Mouse (Mus musculus): ENCODE data around the gene Gm10972. TPM values are rescaled to one million over a fixed set of nuclear protein-coding genes. Genes with fewer than 3 reads are reported as not detected.
"Not testable (repeated sequence)": the region's sequence is repeated elsewhere in the genome, so short reads cannot be mapped to it uniquely, and the experiment has no call there.

The Gm10972 gene
- polyA plus RNA-seq, 1 experiment = not detected

- H3K27ac ChIP-seq (ENCODE audit: control insufficient read depth, insufficient read depth, low read depth, low read length); H3K4me1 ChIP-seq (ENCODE audit: control insufficient read depth, insufficient read depth, low read length); H3K27me3 ChIP-seq (ENCODE audit: control insufficient read depth, insufficient read depth, low read length); H3K4me3 ChIP-seq (ENCODE audit: control insufficient read depth, low read depth, low read length); H3K36me3 ChIP-seq (ENCODE audit: control insufficient read depth, insufficient read depth, low read length): not testable (repeated sequence)
Observed at GRCm38 (mm10) chr3:94665896-94666295, 23.0 kb downstream of the Gm10972 start.

GRCm38 (mm10) chr3:94675101-94675500, 32.2 kb downstream of the Gm10972 start:
- not testable (repeated sequence) for H3K27ac ChIP-seq (ENCODE audit: control insufficient read depth, insufficient read depth, low read depth, low read length); H3K4me3 ChIP-seq (ENCODE audit: control insufficient read depth, low read depth, low read length); H3K4me1 ChIP-seq (ENCODE audit: control insufficient read depth, insufficient read depth, low read length); H3K27me3 ChIP-seq (ENCODE audit: control insufficient read depth, insufficient read depth, low read length); H3K36me3 ChIP-seq (ENCODE audit: control insufficient read depth, insufficient read depth, low read length)

GRCm38 (mm10) chr3:94679351-94679841, 36.5 kb downstream of the Gm10972 start:
- Histone ChIP-seq H3K36me3 (ENCODE audit: control insufficient read depth, insufficient read depth, low read length) (no peaks in the 10 kb centered on the region), H3K27me3 (ENCODE audit: control insufficient read depth, insufficient read depth, low read length) (no peaks in the 10 kb centered on the region), H3K4me1 (ENCODE audit: control insufficient read depth, insufficient read depth, low read length) (no peaks in the 10 kb centered on the region), H3K27ac (ENCODE audit: control insufficient read depth, insufficient read depth, low read depth, low read length) (no peak overlapping the region), H3K4me3 (ENCODE audit: control insufficient read depth, low read depth, low read length) (no peak overlapping the region)
- TF ChIP-seq POLR2A (IDR thresholded peaks at IDR 0.05; ENCODE audit: control insufficient read depth, low read depth, low read length) (no peak), CTCF (IDR thresholded peaks at IDR 0.05; ENCODE audit: control insufficient read depth, insufficient read depth, insufficient replicate concordance, low read depth, low read length) (no peak)

- not testable (repeated sequence) for H3K4me3 ChIP-seq (ENCODE audit: control insufficient read depth, low read depth, low read length); H3K27ac ChIP-seq (ENCODE audit: control insufficient read depth, insufficient read depth, low read depth, low read length); H3K27me3 ChIP-seq (ENCODE audit: control insufficient read depth, insufficient read depth, low read length); H3K4me1 ChIP-seq (ENCODE audit: control insufficient read depth, insufficient read depth, low read length); H3K36me3 ChIP-seq (ENCODE audit: control insufficient read depth, insufficient read depth, low read length)
Observed at GRCm38 (mm10) chr3:94680032-94680431, 37.1 kb downstream of the Gm10972 start.

- no peak overlapping the region for H3K4me3 ChIP-seq (ENCODE audit: control insufficient read depth, low read depth, low read length)
- no peaks in the 10 kb centered on the region for H3K4me1 ChIP-seq (ENCODE audit: control insufficient read depth, insufficient read depth, low read length)
- TF ChIP-seq CTCF (IDR thresholded peaks at IDR 0.05; ENCODE audit: control insufficient read depth, insufficient read depth, insufficient replicate concordance, low read depth, low read length) (no peak), POLR2A (IDR thresholded peaks at IDR 0.05; ENCODE audit: control insufficient read depth, low read depth, low read length) (no peak)
- no peaks in the 10 kb centered on the region for H3K36me3 ChIP-seq (ENCODE audit: control insufficient read depth, insufficient read depth, low read length)
- no peak overlapping the region for H3K27ac ChIP-seq (ENCODE audit: control insufficient read depth, insufficient read depth, low read depth, low read length)
- no peaks in the 10 kb centered on the region for H3K27me3 ChIP-seq (ENCODE audit: control insufficient read depth, insufficient read depth, low read length)
Observed at GRCm38 (mm10) chr3:94680783-94681182, 37.9 kb downstream of the Gm10972 start.

GRCm38 (mm10) chr3:94683646-94684045, 40.7 kb downstream of the Gm10972 start:
- TF ChIP-seq POLR2A (IDR thresholded peaks at IDR 0.05; ENCODE audit: control insufficient read depth, low read depth, low read length) (no peak), CTCF (IDR thresholded peaks at IDR 0.05; ENCODE audit: control insufficient read depth, insufficient read depth, insufficient replicate concordance, low read depth, low read length) (no peak)
- H3K27me3 ChIP-seq (ENCODE audit: control insufficient read depth, insufficient read depth, low read length) = no peaks in the 10 kb centered on the region
- H3K4me1 ChIP-seq (ENCODE audit: control insufficient read depth, insufficient read depth, low read length) = no peaks in the 10 kb centered on the region

GRCm38 (mm10) chr3:94685989-94686772, 43.3 kb downstream of the Gm10972 start:
- not testable (repeated sequence) for H3K27ac ChIP-seq (ENCODE audit: control insufficient read depth, insufficient read depth, low read depth, low read length); H3K4me3 ChIP-seq (ENCODE audit: control insufficient read depth, low read depth, low read length); H3K27me3 ChIP-seq (ENCODE audit: control insufficient read depth, insufficient read depth, low read length); H3K36me3 ChIP-seq (ENCODE audit: control insufficient read depth, insufficient read depth, low read length); H3K4me1 ChIP-seq (ENCODE audit: control insufficient read depth, insufficient read depth, low read length)

More at GRCm38 (mm10) chr3:94683646-94684045, 40.7 kb downstream of the Gm10972 start:
- H3K27ac ChIP-seq (ENCODE audit: control insufficient read depth, insufficient read depth, low read depth, low read length) = no peak overlapping the region
- no peaks in the 10 kb centered on the region for H3K36me3 ChIP-seq (ENCODE audit: control insufficient read depth, insufficient read depth, low read length)
- no peak overlapping the region for H3K4me3 ChIP-seq (ENCODE audit: control insufficient read depth, low read depth, low read length)

- H3K27me3 ChIP-seq (ENCODE audit: control insufficient read depth, insufficient read depth, low read length); H3K4me1 ChIP-seq (ENCODE audit: control insufficient read depth, insufficient read depth, low read length); H3K4me3 ChIP-seq (ENCODE audit: control insufficient read depth, low read depth, low read length); H3K36me3 ChIP-seq (ENCODE audit: control insufficient read depth, insufficient read depth, low read length); H3K27ac ChIP-seq (ENCODE audit: control insufficient read depth, insufficient read depth, low read depth, low read length): not testable (repeated sequence)
Observed at GRCm38 (mm10) chr3:94688698-94689097, 45.8 kb downstream of the Gm10972 start.

- not testable (repeated sequence) for H3K4me3 ChIP-seq (ENCODE audit: control insufficient read depth, low read depth, low read length); H3K27me3 ChIP-seq (ENCODE audit: control insufficient read depth, insufficient read depth, low read length); H3K4me1 ChIP-seq (ENCODE audit: control insufficient read depth, insufficient read depth, low read length); H3K36me3 ChIP-seq (ENCODE audit: control insufficient read depth, insufficient read depth, low read length); H3K27ac ChIP-seq (ENCODE audit: control insufficient read depth, insufficient read depth, low read depth, low read length)
Observed at GRCm38 (mm10) chr3:94689195-94689594, 46.3 kb downstream of the Gm10972 start.

GRCm38 (mm10) chr3:94690162-94690561, 47.2 kb downstream of the Gm10972 start:
- H3K27ac ChIP-seq (ENCODE audit: control insufficient read depth, insufficient read depth, low read depth, low read length); H3K27me3 ChIP-seq (ENCODE audit: control insufficient read depth, insufficient read depth, low read length); H3K4me3 ChIP-seq (ENCODE audit: control insufficient read depth, low read depth, low read length); H3K4me1 ChIP-seq (ENCODE audit: control insufficient read depth, insufficient read depth, low read length); H3K36me3 ChIP-seq (ENCODE audit: control insufficient read depth, insufficient read depth, low read length): not testable (repeated sequence)
